Mouse (Mus musculus) T-helper 17 cell (primary cell): Measurements from ENCODE around the gene Igfbp4.

Source experiments
- in situ Hi-C, 2 experiments: fragments of 300-600 bp; cut with MboI, MseI; formaldehyde crosslinking; loops; 1 replicate in 1 of 2; 2 replicates in 1 of 2; pipeline ENCODE4 v1.15.1; 2025; ENCODE audit warnings: high pct_unique_total_duplicates in 2 of 2

Gene Igfbp4

GRCm38 (mm10) chr11:99102575-99103270 is 61.7 kb downstream of the Igfbp4 start:
- in situ Hi-C loops = loop anchor here in 1 of 2 experiments (10.0 kb wide), 1 partner anchor 328 kb away; the partner anchor contains the start of gene Nr1d1
